27 mouse cellular contexts compared by ENCODE assay signal in the genomic region with DNA sequence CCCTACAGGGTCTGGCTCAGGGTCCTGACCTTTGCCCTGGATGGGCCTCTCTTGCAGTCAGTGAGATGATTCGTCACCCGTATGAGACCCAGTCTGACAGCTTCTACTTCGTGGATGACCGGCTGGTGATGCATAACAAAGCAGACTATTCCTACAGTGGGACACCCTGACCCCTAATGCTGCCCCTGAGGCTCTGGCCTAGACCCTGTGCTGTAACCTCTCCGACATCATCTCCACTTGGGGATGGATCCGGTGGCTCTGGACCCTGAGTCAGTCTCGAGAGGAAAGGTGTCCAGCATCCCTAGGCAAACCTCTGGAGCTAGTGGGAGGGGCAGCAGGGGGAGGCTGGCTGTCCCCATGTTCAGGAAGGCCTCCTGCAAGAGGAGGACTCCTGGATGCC. TPM values are rescaled to one million over a fixed set of nuclear protein-coding genes. Genes with fewer than 3 reads are reported as not detected.
DNase-seq lines count a peak whose midpoint lies in the region; ATAC-seq and TF ChIP-seq lines count a peak whose summit lies in the region.
"Had no signal": no experiment of that assay in that cellular context is flagged by ENCODE, and none has a peak within 500 bp of the region (broad histone marks: within the 10 kb centered on the region; RNA-seq: fewer than 3 reads in every experiment).

No protein-coding gene starts in this region.

- H3K4me1 ChIP-seq in heart, embryonic 13.5 days = peaks cover 53% of the 10 kb centered on the region
- peaks cover 34% of the 10 kb centered on the region for H3K4me1 ChIP-seq in heart, embryonic 11.5 days (ENCODE audit: control insufficient read depth, insufficient read depth, low read length)
- peaks cover 22% of the 10 kb centered on the region for H3K4me1 ChIP-seq in lung, postnatal 0 days (ENCODE audit: insufficient read depth, low read depth, low read length)
- peaks cover 11% of the 10 kb centered on the region for H3K4me1 ChIP-seq in bone marrow, adult 2 months (ENCODE audit: control insufficient read depth, insufficient read depth, low read length)

- no peak for ATAC-seq in heart, embryonic 13.5 days (ENCODE audit: extremely low read depth, insufficient number of reproducible peaks, low FRiP score, low TSS enrichment)
- ATAC-seq in heart, embryonic 11.5 days (replicated peaks; ENCODE audit: insufficient number of reproducible peaks, low FRiP score, low TSS enrichment) = no peak
- ATAC-seq in lung, postnatal 0 days = no peak
- ATAC-seq: CD4-positive, CD25-positive, alpha-beta regulatory T cell, adult 4 months; forebrain, postnatal 0 days; intestine, postnatal 0 days; midbrain, embryonic 13.5 days had no signal

- peak overlapping the region; percentile 1; the same call in 1 of the 2 replicates for H3K9ac ChIP-seq in heart, embryonic 13.5 days
- H3K9ac ChIP-seq in heart, embryonic 11.5 days (ENCODE audit: low read depth, low read length) = no peak overlapping the region
- no peak overlapping the region for H3K9ac ChIP-seq in lung, postnatal 0 days (replicated peaks; ENCODE audit: low read depth)
- H3K9ac ChIP-seq: embryonic facial prominence, embryonic 15.5 days; forebrain, embryonic 12.5 days; forebrain, postnatal 0 days; heart, embryonic 15.5 days; hindbrain, embryonic 12.5 days; midbrain, embryonic 13.5 days; stomach, embryonic 15.5 days had no signal

- no peak for TF ChIP-seq CTCF in lung, postnatal 0 days (IDR thresholded peaks at IDR 0.05)
- TF ChIP-seq CTCF in bone marrow, adult 2 months (IDR thresholded peaks at IDR 0.05; ENCODE audit: control insufficient read depth, insufficient read depth, low read length) = no peak

- TF ChIP-seq POLR2A in bone marrow, adult 2 months (IDR thresholded peaks at IDR 0.05; ENCODE audit: borderline replicate concordance, control insufficient read depth, low read depth, low read length) = no peak

- no peak overlapping the region for H3K4me3 ChIP-seq in heart, embryonic 13.5 days
- H3K4me3 ChIP-seq in heart, embryonic 11.5 days (ENCODE audit: low read depth, low read length) = no peak overlapping the region
- no peak overlapping the region for H3K4me3 ChIP-seq in lung, postnatal 0 days (ENCODE audit: low read depth, low read length)
- H3K4me3 ChIP-seq in bone marrow, adult 2 months (replicated peaks; ENCODE audit: control insufficient read depth, low read depth, low read length) = peak overlapping the region; percentile 30
- H3K4me3 ChIP-seq: embryonic facial prominence, embryonic 10.5 days; embryonic facial prominence, embryonic 15.5 days; forebrain, embryonic 12.5 days; heart, embryonic 15.5 days; hindbrain, embryonic 12.5 days; midbrain, embryonic 13.5 days; stomach, embryonic 15.5 days had no signal

- WGBS in heart, embryonic 13.5 days = 61% methylated on average over 7 of the region's 7 CpGs
- 67% methylated on average over 7 of the region's 7 CpGs for WGBS in heart, embryonic 11.5 days (ENCODE audit: insufficient replicate concordance)
- 46% methylated on average over 7 of the region's 7 CpGs for WGBS in lung, postnatal 0 days
- WGBS in bone marrow, adult 2 months = 83% methylated on average over 7 of the region's 7 CpGs

- peaks cover 19% of the 10 kb centered on the region for H3K36me3 ChIP-seq in heart, embryonic 13.5 days
- peaks cover 4% of the 10 kb centered on the region; the same call in 1 of the 2 replicates for H3K36me3 ChIP-seq in heart, embryonic 11.5 days (ENCODE audit: control insufficient read depth, insufficient read depth, low read length)
- no peaks in the 10 kb centered on the region for H3K36me3 ChIP-seq in lung, postnatal 0 days (ENCODE audit: insufficient read depth, low read length)
- H3K36me3 ChIP-seq: stomach, embryonic 15.5 days had no signal

- no peak overlapping the region for H3K4me2 ChIP-seq in heart, embryonic 13.5 days
- H3K4me2 ChIP-seq in heart, embryonic 11.5 days = no peak overlapping the region
- 0 out of 2 replicates have a peak overlapping the region, but pooled peaks have one; percentile 1 for H3K4me2 ChIP-seq in lung, postnatal 0 days (replicated peaks; ENCODE audit: low read depth, low read length)
- H3K4me2 ChIP-seq: embryonic facial prominence, embryonic 15.5 days; forebrain, embryonic 12.5 days; heart, embryonic 15.5 days; hindbrain, embryonic 12.5 days; midbrain, embryonic 13.5 days; stomach, embryonic 15.5 days had no signal

- no peaks in the 10 kb centered on the region for H3K27me3 ChIP-seq in heart, embryonic 13.5 days (replicated peaks)
- H3K27me3 ChIP-seq in heart, embryonic 11.5 days (ENCODE audit: control insufficient read depth, insufficient read depth, low read length) = no peaks in the 10 kb centered on the region
- no peaks in the 10 kb centered on the region for H3K27me3 ChIP-seq in lung, postnatal 0 days (replicated peaks; ENCODE audit: insufficient read depth, low read length)
- H3K27me3 ChIP-seq: embryonic facial prominence, embryonic 15.5 days; forebrain, embryonic 12.5 days; heart, embryonic 15.5 days; hindbrain, embryonic 12.5 days; midbrain, embryonic 13.5 days; stomach, embryonic 15.5 days had no signal

- no peak for TF ChIP-seq EP300 in lung, postnatal 0 days (IDR thresholded peaks at IDR 0.05)

- H3K9me3 ChIP-seq in heart, embryonic 13.5 days = no peaks in the 10 kb centered on the region
- H3K9me3 ChIP-seq in heart, embryonic 11.5 days (replicated peaks; ENCODE audit: control insufficient read depth, low read length) = no peaks in the 10 kb centered on the region
- H3K9me3 ChIP-seq in lung, postnatal 0 days (ENCODE audit: low read length) = no peaks in the 10 kb centered on the region
- H3K9me3 ChIP-seq: embryonic facial prominence, embryonic 10.5 days; embryonic facial prominence, embryonic 15.5 days; forebrain, embryonic 12.5 days; heart, embryonic 15.5 days; hindbrain, embryonic 12.5 days; midbrain, embryonic 13.5 days; stomach, embryonic 15.5 days had no signal

- no peak for DNase-seq in lung, postnatal 0 days (ENCODE audit: low spot score)
- no peak for DNase-seq in lung, postnatal 36 days
- DNase-seq in yolk sac, embryonic 10.5 days (ENCODE audit: low spot score) = peak; percentile 32
- no peak for DNase-seq in thymus, postnatal 10 days (ENCODE audit: low spot score in 2 of 2)
- DNase-seq: adrenal gland, adult 2 months; cerebellum, adult 9-10 months; cerebellum, postnatal 36 days; forebrain, postnatal 0 days; kidney, adult 9 months; kidney, postnatal 10 days; layer of hippocampus, postnatal 36 days; left cerebral cortex, postnatal 4 days; thymus, postnatal 25 days had no signal

- H3K27ac ChIP-seq in heart, embryonic 13.5 days (replicated peaks) = no peak overlapping the region
- no peak overlapping the region for H3K27ac ChIP-seq in heart, embryonic 11.5 days (ENCODE audit: low read depth, low read length)
- H3K27ac ChIP-seq in lung, postnatal 0 days (ENCODE audit: low read length) = no peak overlapping the region
- peak overlapping the region; percentile 70 for H3K27ac ChIP-seq in bone marrow, adult 2 months (ENCODE audit: control insufficient read depth, insufficient read depth, low read depth, low read length, poor library complexity)
- H3K27ac ChIP-seq: embryonic facial prominence, embryonic 10.5 days; embryonic facial prominence, embryonic 15.5 days; forebrain, embryonic 12.5 days; heart, embryonic 15.5 days; hindbrain, embryonic 12.5 days; midbrain, embryonic 13.5 days; stomach, embryonic 15.5 days had no signal

RNA-seq across cellular contexts. Expression of a gene that starts 5.2 kb away (rescaled TPM):
- polyA plus RNA-seq in heart, embryonic 13.5 days (2015; fragmentation: Nextera tagmentation; extraction: Ambion mirVana) = 42.8 and 44.6 TPM in 2 replicates
- polyA plus RNA-seq in heart, embryonic 11.5 days (2014; fragmentation: Nextera tagmentation; extraction: Ambion mirVana) = 44.9 and 48.1 TPM in 2 replicates
- 35.6 and 37.5 TPM in 2 replicates for polyA plus RNA-seq in lung, postnatal 0 days (2015; fragmentation: Nextera tagmentation; extraction: Ambion mirVana)
- polyA plus RNA-seq in bone marrow, adult 2 months (2011; ENCODE audit: insufficient read depth, insufficient read length, low replicate concordance, missing spikeins) = 35.6 and 71.9 TPM in 2 replicates

RNA-seq across cellular contexts. Expression of a gene that starts 20.3 kb away (rescaled TPM):
- 65.9 and 66.6 TPM in 2 replicates for polyA plus RNA-seq in heart, embryonic 13.5 days (2015; fragmentation: Nextera tagmentation; extraction: Ambion mirVana)
- 58.7 and 61.8 TPM in 2 replicates for polyA plus RNA-seq in heart, embryonic 11.5 days (2014; fragmentation: Nextera tagmentation; extraction: Ambion mirVana)
- 47.2 and 49.2 TPM in 2 replicates for polyA plus RNA-seq in lung, postnatal 0 days (2015; fragmentation: Nextera tagmentation; extraction: Ambion mirVana)
- 7.3 and 16.7 TPM in 2 replicates for polyA plus RNA-seq in bone marrow, adult 2 months (2011; ENCODE audit: insufficient read depth, insufficient read length, low replicate concordance, missing spikeins)

RNA-seq across cellular contexts. Expression of a gene that starts 25.7 kb away (rescaled TPM):
- 22.1 and 22.5 TPM in 2 replicates for polyA plus RNA-seq in heart, embryonic 13.5 days (2015; fragmentation: Nextera tagmentation; extraction: Ambion mirVana)
- polyA plus RNA-seq in heart, embryonic 11.5 days (2014; fragmentation: Nextera tagmentation; extraction: Ambion mirVana) = 11.2 and 12.4 TPM in 2 replicates
- 12.2 and 12.7 TPM in 2 replicates for polyA plus RNA-seq in lung, postnatal 0 days (2015; fragmentation: Nextera tagmentation; extraction: Ambion mirVana)
- 2.9 and 8.4 TPM in 2 replicates for polyA plus RNA-seq in bone marrow, adult 2 months (2011; ENCODE audit: insufficient read depth, insufficient read length, low replicate concordance, missing spikeins)

RNA-seq across cellular contexts. Expression of a gene that starts 37.9 kb away (rescaled TPM):
- polyA plus RNA-seq in heart, embryonic 13.5 days (2015; fragmentation: Nextera tagmentation; extraction: Ambion mirVana) = 0.04 and 0.44 TPM in 2 replicates
- polyA plus RNA-seq in heart, embryonic 11.5 days (2014; fragmentation: Nextera tagmentation; extraction: Ambion mirVana) = 0.07 and 0.29 TPM in 2 replicates
- not detected in 2 replicates for polyA plus RNA-seq in lung, postnatal 0 days (2015; fragmentation: Nextera tagmentation; extraction: Ambion mirVana)
- not detected in 2 replicates for polyA plus RNA-seq in bone marrow, adult 2 months (2011; ENCODE audit: insufficient read depth, insufficient read length, low replicate concordance, missing spikeins)
- polyA plus RNA-seq: forebrain, embryonic 12.5 days; forebrain, postnatal 0 days; hindbrain, embryonic 12.5 days; intestine, postnatal 0 days; large intestine, adult 2 months; midbrain, embryonic 13.5 days; neural tube, embryonic 14.5 days had no signal

RNA-seq across cellular contexts. Expression of a gene that starts 47.1 kb away (rescaled TPM):
- 24.5 and 25.5 TPM in 2 replicates for polyA plus RNA-seq in heart, embryonic 13.5 days (2015; fragmentation: Nextera tagmentation; extraction: Ambion mirVana)
- 31.7 and 32.8 TPM in 2 replicates for polyA plus RNA-seq in heart, embryonic 11.5 days (2014; fragmentation: Nextera tagmentation; extraction: Ambion mirVana)
- 1.4 and 2.5 TPM in 2 replicates for polyA plus RNA-seq in lung, postnatal 0 days (2015; fragmentation: Nextera tagmentation; extraction: Ambion mirVana)
- 70.4 and 91.6 TPM in 2 replicates for polyA plus RNA-seq in bone marrow, adult 2 months (2011; ENCODE audit: insufficient read depth, insufficient read length, low replicate concordance, missing spikeins)
